Comparison of ENCODE assay signal across 26 mouse cellular contexts in the genomic region with DNA sequence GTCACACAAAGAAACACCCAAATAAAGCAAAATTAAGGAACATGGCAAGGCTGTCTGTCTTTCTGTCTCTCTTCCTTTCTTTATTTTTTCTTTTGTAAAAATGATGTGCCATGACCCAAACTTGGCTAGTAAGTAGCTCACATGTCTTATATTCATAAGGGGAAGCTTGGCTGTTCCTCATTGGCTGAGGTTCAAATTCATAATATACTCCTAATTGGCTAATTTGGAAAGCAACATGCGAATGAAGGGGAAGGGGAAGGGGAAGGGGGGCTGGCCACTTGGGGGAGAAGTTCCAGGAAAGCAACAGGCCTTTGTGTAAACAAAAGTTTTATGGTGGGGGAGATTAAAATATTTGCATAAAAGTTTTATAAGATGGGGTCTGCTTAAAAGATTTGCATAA.
"Had no signal": no experiment of that assay in that cellular context is flagged by ENCODE, and none has a peak within 500 bp of the region (broad histone marks: within the 10 kb centered on the region; RNA-seq: fewer than 3 reads in every experiment).

No protein-coding gene starts in this region.

- H3K27me3 ChIP-seq: heart, embryonic 12.5 days; hindbrain, embryonic 12.5 days; hindbrain, embryonic 15.5 days; intestine, embryonic 15.5 days had no signal

- H3K9me3 ChIP-seq: hindbrain, embryonic 10.5 days; hindbrain, embryonic 12.5 days; hindbrain, embryonic 15.5 days; intestine, embryonic 15.5 days; liver, embryonic 13.5 days; liver, embryonic 15.5 days had no signal

- H3K4me1 ChIP-seq: liver, embryonic 13.5 days; liver, embryonic 15.5 days had no signal

- H3K36me3 ChIP-seq: heart, embryonic 12.5 days; hindbrain, embryonic 10.5 days; hindbrain, embryonic 12.5 days; hindbrain, embryonic 15.5 days; intestine, embryonic 15.5 days; limb, embryonic 13.5 days; liver, embryonic 13.5 days; liver, embryonic 15.5 days had no signal

- H3K27ac ChIP-seq: gastrocnemius, adult 2 months; hindbrain, embryonic 10.5 days; hindbrain, embryonic 12.5 days; hindbrain, embryonic 15.5 days; intestine, embryonic 15.5 days; layer of hippocampus, adult 2 months; left cerebral cortex, adult 2 months; limb, embryonic 13.5 days; liver, embryonic 13.5 days; liver, embryonic 15.5 days had no signal

- H3K9ac ChIP-seq: heart, embryonic 12.5 days; hindbrain, embryonic 12.5 days; hindbrain, embryonic 15.5 days; intestine, embryonic 15.5 days; limb, embryonic 13.5 days; liver, embryonic 13.5 days; liver, embryonic 15.5 days had no signal

- H3K4me2 ChIP-seq: heart, embryonic 12.5 days; hindbrain, embryonic 12.5 days; hindbrain, embryonic 15.5 days; intestine, embryonic 15.5 days; limb, embryonic 13.5 days; liver, embryonic 11.5 days; liver, embryonic 13.5 days; liver, embryonic 15.5 days had no signal

- H3K4me3 ChIP-seq: gastrocnemius, adult 2 months; heart, embryonic 12.5 days; hindbrain, embryonic 10.5 days; hindbrain, embryonic 12.5 days; hindbrain, embryonic 15.5 days; intestine, embryonic 15.5 days; layer of hippocampus, adult 2 months; left cerebral cortex, adult 2 months; limb, embryonic 13.5 days; liver, embryonic 13.5 days; liver, embryonic 15.5 days had no signal

- ATAC-seq: inflammation-experienced regulatory T-cells, adult 6 months; intestine, embryonic 15.5 days; intestine, postnatal 0 days had no signal

- DNase-seq: gastrocnemius, adult 2 months; gastrocnemius, postnatal 10 days; gastrocnemius, postnatal 25 days; heart, adult 18-20 months; heart, postnatal 10 days; heart, postnatal 4 days; kidney, adult 18-20 months; kidney, adult 8-10 months; kidney, postnatal 10 days; kidney, postnatal 25 days; kidney, postnatal 4 days; left cerebral cortex, postnatal 4 days; liver; liver, embryonic 13.5 days had no signal
